ENCODE assay signal across 8 mouse cellular contexts in the genomic region with DNA sequence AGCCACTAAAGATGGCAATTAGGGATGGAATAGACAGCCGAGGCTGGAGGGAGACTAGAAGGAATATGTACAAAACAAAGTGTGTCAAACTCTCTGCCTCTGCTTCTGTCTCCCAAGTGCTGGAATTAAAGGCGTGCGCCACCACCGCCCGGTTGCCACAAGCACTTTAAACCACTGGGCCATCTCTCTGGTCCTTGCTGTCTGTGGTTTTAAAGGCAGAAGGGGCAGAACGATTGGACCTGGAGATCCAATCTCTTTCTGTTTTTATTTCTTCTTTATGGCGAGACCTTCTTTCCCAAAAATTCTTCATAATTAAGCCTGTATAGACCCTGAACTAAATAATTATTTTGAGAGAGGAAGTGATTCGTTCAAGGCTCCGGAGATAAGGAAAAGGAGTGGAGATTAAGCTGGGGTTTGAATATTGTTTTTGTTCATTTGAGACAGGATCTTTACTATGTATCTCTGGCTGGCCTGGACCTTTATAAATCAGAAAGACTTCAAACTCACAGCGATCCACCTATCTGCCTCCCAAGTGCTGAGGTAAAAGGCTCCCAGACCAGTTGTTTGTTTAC. TPM values are rescaled to one million over a fixed set of nuclear protein-coding genes. Genes with fewer than 3 reads are reported as not detected.
DNase-seq lines count a peak whose midpoint lies in the region; ATAC-seq and TF ChIP-seq lines count a peak whose summit lies in the region.

No protein-coding gene starts in this region.

- ATAC-seq in embryonic facial prominence, embryonic 14.5 days (ENCODE audit: low read depth), result no peak; the same call in 1 of the 2 replicates
- ATAC-seq in limb, embryonic 11.5 days (ENCODE audit: insufficient number of reproducible peaks, low FRiP score, low TSS enrichment, low read depth), result no peak
- no peak for ATAC-seq in neural tube, embryonic 14.5 days (ENCODE audit: low read depth)

- TF ChIP-seq POLR2A in liver, adult 2 months (IDR thresholded peaks at IDR 0.05; ENCODE audit: extremely low read depth, insufficient read depth, low read length), result no peak

- H3K9me3 ChIP-seq in embryonic facial prominence, embryonic 14.5 days (ENCODE audit: control insufficient read depth, low read length), result no peaks in the 10 kb centered on the region
- no peaks in the 10 kb centered on the region for H3K9me3 ChIP-seq in limb, embryonic 11.5 days (ENCODE audit: control insufficient read depth, low read length)
- no peaks in the 10 kb centered on the region for H3K9me3 ChIP-seq in neural tube, embryonic 14.5 days (ENCODE audit: control insufficient read depth, low read length)

- peaks cover 7% of the 10 kb centered on the region for H3K4me1 ChIP-seq in liver, adult 2 months (ENCODE audit: control insufficient read depth, insufficient read depth, low read length)
- peaks cover 7% of the 10 kb centered on the region; the same call in 1 of the 2 replicates for H3K4me1 ChIP-seq in embryonic facial prominence, embryonic 14.5 days (ENCODE audit: control insufficient read depth, insufficient read depth, low read length)
- peaks cover 4% of the 10 kb centered on the region; the same call in 1 of the 2 replicates for H3K4me1 ChIP-seq in limb, embryonic 11.5 days (ENCODE audit: control insufficient read depth, insufficient read depth, low read length)
- H3K4me1 ChIP-seq in neural tube, embryonic 14.5 days (ENCODE audit: control insufficient read depth, insufficient read depth, low read length), result no peaks in the 10 kb centered on the region; the same call in 1 of the 2 replicates

- TF ChIP-seq CTCF in liver, adult 2 months (IDR thresholded peaks at IDR 0.05; ENCODE audit: low read depth, low read length), result no peak

- H3K79me2 ChIP-seq in liver, adult 2 months (ENCODE audit: control insufficient read depth, insufficient read depth, low read length), result peaks cover 6% of the 10 kb centered on the region; the same call in 1 of the 2 replicates

- H3K27me3 ChIP-seq in liver, adult 2 months (ENCODE audit: control insufficient read depth, insufficient read depth, low read length), result no peaks in the 10 kb centered on the region
- H3K27me3 ChIP-seq in embryonic facial prominence, embryonic 14.5 days (replicated peaks; ENCODE audit: control insufficient read depth, insufficient read depth, low read length), result no peaks in the 10 kb centered on the region
- H3K27me3 ChIP-seq in limb, embryonic 11.5 days (ENCODE audit: control insufficient read depth, insufficient read depth, low read length), result no peaks in the 10 kb centered on the region
- no peaks in the 10 kb centered on the region; the same call in 1 of the 2 replicates for H3K27me3 ChIP-seq in neural tube, embryonic 14.5 days (ENCODE audit: control insufficient read depth, insufficient read depth, low read length)

- H3K4me2 ChIP-seq in embryonic facial prominence, embryonic 14.5 days (ENCODE audit: low read depth, low read length), result peak overlapping the region; percentile 68
- peak overlapping the region; percentile 64 for H3K4me2 ChIP-seq in limb, embryonic 11.5 days (ENCODE audit: low read depth, severe bottlenecking)
- H3K4me2 ChIP-seq in neural tube, embryonic 14.5 days (ENCODE audit: low read depth, low read length), result peak overlapping the region; percentile 91

- 5% methylated on average over 10 of the region's 10 CpGs for WGBS in liver, adult 2 months
- 9% methylated on average over 10 of the region's 10 CpGs for WGBS in embryonic facial prominence, embryonic 14.5 days
- WGBS in limb, embryonic 11.5 days, result 10% methylated on average over 10 of the region's 10 CpGs
- 10% methylated on average over 10 of the region's 10 CpGs for WGBS in neural tube, embryonic 14.5 days

- peaks cover 1% of the 10 kb centered on the region; the same call in 1 of the 2 replicates for H3K36me3 ChIP-seq in liver, adult 2 months (ENCODE audit: control insufficient read depth, insufficient read depth, low read length)
- H3K36me3 ChIP-seq in embryonic facial prominence, embryonic 14.5 days (ENCODE audit: control insufficient read depth, insufficient read depth, low read length), result peaks cover 23% of the 10 kb centered on the region
- no peaks in the 10 kb centered on the region; the same call in 1 of the 2 replicates for H3K36me3 ChIP-seq in limb, embryonic 11.5 days (ENCODE audit: control insufficient read depth, insufficient read depth, low read length)
- peaks cover 16% of the 10 kb centered on the region for H3K36me3 ChIP-seq in neural tube, embryonic 14.5 days (ENCODE audit: control insufficient read depth, insufficient read depth, low read length)

- peak overlapping the region; percentile 43 for H3K9ac ChIP-seq in liver, adult 2 months (ENCODE audit: low read depth, low read length)
- peak overlapping the region; percentile 99 for H3K9ac ChIP-seq in embryonic facial prominence, embryonic 14.5 days (ENCODE audit: low read depth, low read length)
- peak overlapping the region; percentile 85; the same call in 1 of the 2 replicates for H3K9ac ChIP-seq in limb, embryonic 11.5 days (ENCODE audit: low read length)
- peak overlapping the region; percentile 84 for H3K9ac ChIP-seq in neural tube, embryonic 14.5 days (replicated peaks; ENCODE audit: low read depth, low read length)

- H3K27ac ChIP-seq in liver, adult 2 months (replicated peaks; ENCODE audit: insufficient read depth, low read depth, low read length), result peak overlapping the region; percentile 64
- peak overlapping the region; percentile 92 for H3K27ac ChIP-seq in embryonic facial prominence, embryonic 14.5 days (replicated peaks; ENCODE audit: low read depth, low read length)
- no peak overlapping the region for H3K27ac ChIP-seq in limb, embryonic 11.5 days (replicated peaks; ENCODE audit: low read depth, low read length)
- peak overlapping the region; percentile 90 for H3K27ac ChIP-seq in neural tube, embryonic 14.5 days (ENCODE audit: low read depth, low read length)

- DNase-seq in liver, adult 2 months (ENCODE audit: extremely low read depth, low read depth, low spot score), result no peak
- no peak for DNase-seq in liver
- DNase-seq in embryonic facial prominence, embryonic 14.5 days (ENCODE audit: low spot score), result no peak
- no peak for DNase-seq in limb, embryonic 11.5 days (ENCODE audit: low spot score)
- DNase-seq in layer of hippocampus, adult 9-10 months (ENCODE audit: low spot score), result no peak
- DNase-seq in left cerebral cortex, adult 8-10 months (ENCODE audit: low spot score in 2 of 2), result no peak
- no peak for DNase-seq in kidney, postnatal 14 days

- H3K4me3 ChIP-seq in liver, adult 2 months (ENCODE audit: insufficient read depth, low read depth, low read length), result peak overlapping the region; percentile 94
- H3K4me3 ChIP-seq in embryonic facial prominence, embryonic 14.5 days (ENCODE audit: low read depth, low read length), result peak overlapping the region; percentile 99
- H3K4me3 ChIP-seq in limb, embryonic 11.5 days (ENCODE audit: low read depth, low read length), result peak overlapping the region; percentile 93
- H3K4me3 ChIP-seq in neural tube, embryonic 14.5 days (ENCODE audit: low read depth, low read length), result peak overlapping the region; percentile 99

RNA-seq across cellular contexts. Expression of a gene that starts 0.4 kb away (rescaled TPM):
- 15.1 and 15.6 TPM in 2 replicates for total RNA-seq in liver, adult 2 months (2014; rRNA removed)
- 17.4 and 19.4 TPM in 2 replicates for polyA plus RNA-seq in liver, adult 2 months (2012; rRNA removed)
- 14.1 and 14.8 TPM in 2 replicates for polyA plus RNA-seq in embryonic facial prominence, embryonic 14.5 days (2014; fragmentation: Nextera tagmentation; extraction: Ambion mirVana)
- polyA plus RNA-seq in limb, embryonic 11.5 days (2014; fragmentation: Nextera tagmentation; extraction: Ambion mirVana), result 13.1 and 13.4 TPM in 2 replicates
- polyA plus RNA-seq in neural tube, embryonic 14.5 days (2014; fragmentation: Nextera tagmentation; extraction: Ambion mirVana), result 17.2 and 19.7 TPM in 2 replicates
- 10 to 100 TPM; 86.1 to 96.3 (median 94.1) TPM for total RNA-seq in left cerebral cortex, adult 8-10 months (2022)

RNA-seq across cellular contexts. Expression of a gene that starts 23.7 kb away (rescaled TPM):
- total RNA-seq in liver, adult 2 months (2014; rRNA removed), result 1.5 and 1.8 TPM in 2 replicates
- 12.5 and 15.6 TPM in 2 replicates for polyA plus RNA-seq in liver, adult 2 months (2012; rRNA removed)
- polyA plus RNA-seq in embryonic facial prominence, embryonic 14.5 days (2014; fragmentation: Nextera tagmentation; extraction: Ambion mirVana), result 22.1 and 25.0 TPM in 2 replicates
- polyA plus RNA-seq in limb, embryonic 11.5 days (2014; fragmentation: Nextera tagmentation; extraction: Ambion mirVana), result 35.5 and 47.3 TPM in 2 replicates
- 22.9 and 23.3 TPM in 2 replicates for polyA plus RNA-seq in neural tube, embryonic 14.5 days (2014; fragmentation: Nextera tagmentation; extraction: Ambion mirVana)
- total RNA-seq in left cerebral cortex, adult 8-10 months (2022), result 10 to 100 TPM; 11.5 to 13.4 (median 12.7) TPM

RNA-seq across cellular contexts. Expression of a gene that starts 32.1 kb away (rescaled TPM):
- 8.2 and 10.2 TPM in 2 replicates for total RNA-seq in liver, adult 2 months (2014; rRNA removed)
- 11.9 and 15.1 TPM in 2 replicates for polyA plus RNA-seq in liver, adult 2 months (2012; rRNA removed)
- polyA plus RNA-seq in embryonic facial prominence, embryonic 14.5 days (2014; fragmentation: Nextera tagmentation; extraction: Ambion mirVana), result 96.7 and 111 TPM in 2 replicates
- 111 and 123 TPM in 2 replicates for polyA plus RNA-seq in limb, embryonic 11.5 days (2014; fragmentation: Nextera tagmentation; extraction: Ambion mirVana)
- polyA plus RNA-seq in neural tube, embryonic 14.5 days (2014; fragmentation: Nextera tagmentation; extraction: Ambion mirVana), result 40.1 and 46.0 TPM in 2 replicates
- total RNA-seq in left cerebral cortex, adult 8-10 months (2022), result 10 to 100 TPM; 31.6 to 42.4 (median 37.2) TPM

RNA-seq across cellular contexts. Expression of a gene that starts 49.2 kb away (rescaled TPM):
- total RNA-seq in liver, adult 2 months (2014; rRNA removed), result 9.3 and 9.7 TPM in 2 replicates
- 7.2 and 7.6 TPM in 2 replicates for polyA plus RNA-seq in liver, adult 2 months (2012; rRNA removed)
- polyA plus RNA-seq in embryonic facial prominence, embryonic 14.5 days (2014; fragmentation: Nextera tagmentation; extraction: Ambion mirVana), result 49.7 and 50.5 TPM in 2 replicates
- polyA plus RNA-seq in limb, embryonic 11.5 days (2014; fragmentation: Nextera tagmentation; extraction: Ambion mirVana), result 40.3 and 48.8 TPM in 2 replicates
- polyA plus RNA-seq in neural tube, embryonic 14.5 days (2014; fragmentation: Nextera tagmentation; extraction: Ambion mirVana), result 136 and 141 TPM in 2 replicates
- 10 to 100 TPM; 46.9 to 51.5 (median 49.4) TPM for total RNA-seq in left cerebral cortex, adult 8-10 months (2022)

RNA-seq across cellular contexts. Expression of a gene that starts 54.1 kb away (rescaled TPM):
- 10.3 and 11.3 TPM in 2 replicates for total RNA-seq in liver, adult 2 months (2014; rRNA removed)
- 21.0 and 23.0 TPM in 2 replicates for polyA plus RNA-seq in liver, adult 2 months (2012; rRNA removed)
- 26.6 and 29.3 TPM in 2 replicates for polyA plus RNA-seq in embryonic facial prominence, embryonic 14.5 days (2014; fragmentation: Nextera tagmentation; extraction: Ambion mirVana)
- polyA plus RNA-seq in limb, embryonic 11.5 days (2014; fragmentation: Nextera tagmentation; extraction: Ambion mirVana), result 26.4 and 35.0 TPM in 2 replicates
- polyA plus RNA-seq in neural tube, embryonic 14.5 days (2014; fragmentation: Nextera tagmentation; extraction: Ambion mirVana), result 28.2 and 33.3 TPM in 2 replicates
- total RNA-seq in left cerebral cortex, adult 8-10 months (2022), result 10 to 100 TPM; 25.7 to 38.1 (median 32.2) TPM

Comparison
In these comparisons a context has a peak if more than half of its experiments do, and no peak if none do; other contexts are left out.
1. H3K9ac ChIP-seq: peak in every context shown above with its lines; median percentile 99 in embryonic facial prominence, embryonic 14.5 days; 85 in limb, embryonic 11.5 days; 84 in neural tube, embryonic 14.5 days; 43 in liver, adult 2 months.